Mouse (Mus musculus) hindbrain, embryonic 12.5 days (tissue): Measurements from ENCODE around the gene Ccr7. TPM values are rescaled to one million over a fixed set of nuclear protein-coding genes. Genes with fewer than 3 reads are reported as not detected.

Experiments
- ATAC-seq: fragments of 200-750 bp; cut with Nextera tagmentation; 2 replicates; pipeline ENCODE4 v1.8.0; 2017; ENCODE audit warnings: moderate TSS enrichment; ENCODE audit not compliant: low FRiP score
- H3K27ac ChIP-seq: fragments of 300-500 bp; sonication (generic); 2 replicates; pipeline ENCODE4 v1.5.1; 2016; ENCODE audit warnings: mild to moderate bottlenecking
- H3K27me3 ChIP-seq: fragments of 300-500 bp; sonication (generic); 2 replicates; pipeline ENCODE4 v1.6.1; 2016; ENCODE audit warnings: mild to moderate bottlenecking
- H3K36me3 ChIP-seq: fragments of 300-500 bp; sonication (generic); 2 replicates; pipeline ENCODE4 v1.6.1; 2016; ENCODE audit warnings: mild to moderate bottlenecking
- H3K4me1 ChIP-seq: fragments of 300-500 bp; sonication (generic); 2 replicates; pipeline ENCODE4 v1.6.1; 2016
- H3K4me2 ChIP-seq: fragments of 300-500 bp; sonication (generic); replicated peaks from 2 replicates; pipeline ENCODE4 v1.6.1; 2016; ENCODE audit warnings: mild to moderate bottlenecking
- H3K4me3 ChIP-seq: fragments of 300-500 bp; sonication (generic); 2 replicates; pipeline ENCODE4 v1.5.1; 2016; ENCODE audit warnings: mild to moderate bottlenecking
- H3K9ac ChIP-seq: fragments of 300-500 bp; sonication (generic); 2 replicates; pipeline ENCODE4 v1.6.1; 2016; ENCODE audit warnings: mild to moderate bottlenecking, moderate library complexity
- H3K9me3 ChIP-seq: fragments of 300-500 bp; sonication (generic); replicated peaks from 2 replicates; pipeline ENCODE4 v1.6.1; 2016; ENCODE audit warnings: mild to moderate bottlenecking
- whole genome bisulfite sequencing: fragments of 180-500 bp; shearing (Covaris S2); methylation state at CpG from one replicate; pipeline ENCODE4 v1.1.7; 2016; 5-methylcytosine and 5-hydroxymethylcytosine counted together
- polyA plus RNA-seq: library from polyadenylated mRNA; unstranded; fragments of >200 nt; fragmentation: Nextera tagmentation; extraction: Ambion mirVana; gene quantifications from 2 replicates; pipeline ENCODE4 v1.2.1, GENCODE M21; 2016

The Ccr7 gene
- polyA plus RNA-seq: 0.25 and 0.42 TPM in 2 replicates

- Histone ChIP-seq H3K27me3 (peaks cover 3% of the 10 kb centered on the region; the same call in 1 of the 2 replicates), H3K9me3 (no peaks in the 10 kb centered on the region), H3K27ac (no peak within 1 kb of the TSS), H3K4me2 (no peak within 1 kb of the TSS), H3K9ac (no peak within 1 kb of the TSS), H3K4me3 (no peak within 1 kb of the TSS), H3K36me3 (no peaks in the 10 kb centered on the region), H3K4me1 (no peaks in the 10 kb centered on the region)
- WGBS: 80% methylated on average over 12 of the region's 12 CpGs
- ATAC-seq: no peak
Measured at GRCm38 (mm10) chr11:99154987-99155641, at the start of gene Ccr7. Gene Ccr7 (minus strand): TSS chr11:99155077.

GRCm38 (mm10) chr11:99189154-99189582, 34.3 kb upstream of the Ccr7 start:
- H3K9me3 ChIP-seq: no peaks in the 10 kb centered on the region
- no peak overlapping the region for H3K4me2 ChIP-seq
- no peak overlapping the region for H3K27ac ChIP-seq
- H3K4me3 ChIP-seq: no peak overlapping the region
- peaks cover 13% of the 10 kb centered on the region for H3K27me3 ChIP-seq
- H3K9ac ChIP-seq: no peak overlapping the region
- 24% methylated on average over 14 of the region's 14 CpGs for WGBS
- ATAC-seq: no peak
- H3K4me1 ChIP-seq: no peaks in the 10 kb centered on the region
- H3K36me3 ChIP-seq: no peaks in the 10 kb centered on the region

GRCm38 (mm10) chr11:99187348-99187747, 32.5 kb upstream of the Ccr7 start:
- 92% methylated on average over 4 of the region's 4 CpGs for WGBS
- no peaks in the 10 kb centered on the region for H3K36me3 ChIP-seq
- no peaks in the 10 kb centered on the region for H3K4me1 ChIP-seq
- no peak overlapping the region for H3K27ac ChIP-seq
- H3K4me3 ChIP-seq: no peak overlapping the region
- H3K9me3 ChIP-seq: no peaks in the 10 kb centered on the region
- H3K9ac ChIP-seq: no peak overlapping the region
- H3K27me3 ChIP-seq: peaks cover 13% of the 10 kb centered on the region
- no peak overlapping the region for H3K4me2 ChIP-seq
- ATAC-seq: no peak

- H3K4me2 ChIP-seq: no peak overlapping the region
- H3K27me3 ChIP-seq: peaks cover 13% of the 10 kb centered on the region
- H3K9ac ChIP-seq: no peak overlapping the region
- no peaks in the 10 kb centered on the region for H3K9me3 ChIP-seq
- no peaks in the 10 kb centered on the region for H3K4me1 ChIP-seq
- H3K27ac ChIP-seq: no peak overlapping the region
- no peak overlapping the region for H3K4me3 ChIP-seq
- WGBS: 80% methylated on average over 2 of the region's 2 CpGs
- ATAC-seq: no peak
- no peaks in the 10 kb centered on the region for H3K36me3 ChIP-seq
Measured at GRCm38 (mm10) chr11:99186836-99187235, 32.0 kb upstream of the Ccr7 start.

GRCm38 (mm10) chr11:99182575-99182974, 27.7 kb upstream of the Ccr7 start:
- WGBS: 73% methylated on average over 11 of the region's 11 CpGs

GRCm38 (mm10) chr11:99180071-99180470, 25.2 kb upstream of the Ccr7 start:
- Histone ChIP-seq H3K27ac (no peak overlapping the region), H3K4me1 (no peaks in the 10 kb centered on the region), H3K4me3 (no peak overlapping the region), H3K9ac (no peak overlapping the region), H3K27me3 (no peaks in the 10 kb centered on the region), H3K9me3 (no peaks in the 10 kb centered on the region), H3K36me3 (no peaks in the 10 kb centered on the region), H3K4me2 (no peak overlapping the region)
- 85% methylated on average over 5 of the region's 5 CpGs for WGBS
- ATAC-seq: no peak

More at GRCm38 (mm10) chr11:99182575-99182974, 27.7 kb upstream of the Ccr7 start:
- H3K27me3 ChIP-seq: no peaks in the 10 kb centered on the region
- H3K9me3 ChIP-seq: no peaks in the 10 kb centered on the region
- H3K4me2 ChIP-seq: no peak overlapping the region
- no peaks in the 10 kb centered on the region for H3K36me3 ChIP-seq
- no peak overlapping the region for H3K4me3 ChIP-seq
- no peaks in the 10 kb centered on the region for H3K4me1 ChIP-seq
- H3K27ac ChIP-seq: no peak overlapping the region
- no peak overlapping the region for H3K9ac ChIP-seq
- ATAC-seq: no peak

GRCm38 (mm10) chr11:99177925-99178198, 23.0 kb upstream of the Ccr7 start:
- Histone ChIP-seq H3K4me3 (no peak overlapping the region), H3K27ac (no peak overlapping the region), H3K4me1 (no peaks in the 10 kb centered on the region), H3K9me3 (no peaks in the 10 kb centered on the region), H3K27me3 (no peaks in the 10 kb centered on the region), H3K36me3 (no peaks in the 10 kb centered on the region), H3K4me2 (no peak overlapping the region), H3K9ac (no peak overlapping the region)
- WGBS: 100% methylated on average over 1 of the region's 3 CpGs
- no peak for ATAC-seq

GRCm38 (mm10) chr11:99177054-99177924, 22.4 kb upstream of the Ccr7 start:
- Histone ChIP-seq H3K27me3 (no peaks in the 10 kb centered on the region), H3K4me2 (no peak overlapping the region), H3K27ac (no peak overlapping the region), H3K4me1 (no peaks in the 10 kb centered on the region), H3K9ac (no peak overlapping the region), H3K4me3 (no peak overlapping the region), H3K9me3 (no peaks in the 10 kb centered on the region), H3K36me3 (no peaks in the 10 kb centered on the region)
- ATAC-seq: no peak
- WGBS: 63% methylated on average over 5 of the region's 5 CpGs

GRCm38 (mm10) chr11:99172002-99172401, 17.1 kb upstream of the Ccr7 start:
- Histone ChIP-seq H3K9me3 (no peaks in the 10 kb centered on the region), H3K27me3 (no peaks in the 10 kb centered on the region), H3K4me3 (no peak overlapping the region), H3K4me2 (no peak overlapping the region), H3K36me3 (no peaks in the 10 kb centered on the region), H3K4me1 (no peaks in the 10 kb centered on the region), H3K9ac (no peak overlapping the region), H3K27ac (no peak overlapping the region)
- no peak for ATAC-seq
- WGBS: 75% methylated on average over 4 of the region's 4 CpGs

GRCm38 (mm10) chr11:99171442-99171841, 16.6 kb upstream of the Ccr7 start:
- no peaks in the 10 kb centered on the region for H3K9me3 ChIP-seq
- no peaks in the 10 kb centered on the region for H3K4me1 ChIP-seq
- no peaks in the 10 kb centered on the region for H3K36me3 ChIP-seq
- no peak overlapping the region for H3K4me2 ChIP-seq
- no peak for ATAC-seq
- H3K9ac ChIP-seq: no peak overlapping the region
- H3K4me3 ChIP-seq: no peak overlapping the region
- H3K27me3 ChIP-seq: no peaks in the 10 kb centered on the region
- WGBS: 83% methylated on average over 2 of the region's 2 CpGs
- no peak overlapping the region for H3K27ac ChIP-seq

GRCm38 (mm10) chr11:99170547-99171267, 15.8 kb upstream of the Ccr7 start:
- WGBS: 77% methylated on average over 12 of the region's 12 CpGs
- Histone ChIP-seq H3K36me3 (no peaks in the 10 kb centered on the region), H3K4me3 (no peak overlapping the region), H3K27me3 (no peaks in the 10 kb centered on the region), H3K9ac (no peak overlapping the region), H3K27ac (no peak overlapping the region), H3K4me1 (no peaks in the 10 kb centered on the region), H3K4me2 (no peak overlapping the region), H3K9me3 (no peaks in the 10 kb centered on the region)
- no peak for ATAC-seq

- no peak for ATAC-seq
- H3K9ac ChIP-seq: no peak overlapping the region
- no peaks in the 10 kb centered on the region for H3K36me3 ChIP-seq
- no peaks in the 10 kb centered on the region for H3K9me3 ChIP-seq
- H3K4me2 ChIP-seq: no peak overlapping the region
- WGBS: 94% methylated on average over 6 of the region's 6 CpGs
- H3K27ac ChIP-seq: no peak overlapping the region
- H3K27me3 ChIP-seq: no peaks in the 10 kb centered on the region
- no peak overlapping the region for H3K4me3 ChIP-seq
- H3K4me1 ChIP-seq: no peaks in the 10 kb centered on the region
Measured at GRCm38 (mm10) chr11:99170005-99170404, 15.1 kb upstream of the Ccr7 start.
